Mouse (Mus musculus) bone marrow macrophage, adult 2 months (primary cell): Measurements from ENCODE around the gene Abtb2.

Source experiments
- CTCF ChIP-seq: IDR thresholded peaks from 2 replicates; pipeline ENCODE4 v1.5.1; 2012; ENCODE audit warnings: low read depth, mild to moderate bottlenecking, low read length, moderate library complexity
- POLR2A ChIP-seq: IDR thresholded peaks from 2 replicates; pipeline ENCODE4 v1.6.1; 2012; ENCODE audit warnings: mild to moderate bottlenecking, low read depth, low read length, borderline replicate concordance

DNA sequence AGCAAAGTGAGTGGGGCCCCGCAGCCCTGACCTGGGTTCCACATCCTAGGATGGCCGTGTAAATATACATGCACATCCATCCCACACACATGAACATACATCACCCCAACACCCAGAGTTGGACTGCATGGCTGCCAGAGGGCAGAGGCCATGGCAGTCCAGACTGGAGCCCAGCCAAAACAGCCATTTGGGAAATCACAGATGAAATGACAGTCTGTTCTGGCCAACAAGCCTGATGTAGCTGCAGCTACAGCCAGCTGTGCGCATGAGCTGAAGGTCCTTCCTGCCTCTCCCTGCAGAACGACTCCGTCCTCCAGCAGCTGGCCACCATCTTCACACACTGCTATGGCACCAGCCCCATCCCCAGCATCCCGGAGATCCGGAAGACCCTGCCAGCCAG, 144.7 kb downstream of the Abtb2 start:
- TF ChIP-seq CTCF = no peak
- TF ChIP-seq POLR2A = no peak
